Mouse (Mus musculus) CD4-positive helper T cell, adult 2 months (primary cell): ENCODE data around the gene Cnpy2.
"Not testable (repeated sequence)": the region's sequence is repeated elsewhere in the genome, so short reads cannot be mapped to it uniquely, and the experiment has no call there.

Source experiments
- DNase-seq: peaks from one replicate; pipeline ENCODE4 v3.0.0-alpha.2; 2012; ENCODE audit warnings: low read depth, missing footprints, low spot score

Cnpy2 gene

DNA sequence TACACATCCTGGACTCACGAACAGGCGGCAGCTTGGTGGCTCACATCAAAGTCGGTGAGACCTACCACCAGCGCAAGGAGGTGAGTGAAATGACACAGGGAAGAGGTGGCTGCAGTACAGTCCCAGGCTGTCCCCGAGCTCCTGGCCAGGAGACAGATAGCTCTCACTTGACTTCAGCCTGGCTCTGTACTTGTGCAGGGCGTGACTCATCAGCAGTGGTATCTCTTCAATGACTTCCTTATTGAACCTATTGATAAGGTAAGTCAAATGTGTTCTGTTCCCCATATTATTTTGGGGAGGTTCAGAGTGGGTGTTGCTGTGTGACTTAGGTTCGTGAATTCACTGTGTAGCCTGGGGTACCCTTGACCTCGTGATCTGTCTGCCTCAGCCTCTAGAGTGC is 6.7 kb upstream of the Cnpy2 start:
- no peak for DNase-seq

GRCm38 (mm10) chr10:128321641-128322040 is 618 bp upstream of the Cnpy2 start:
- DNase-seq: no peak

- peak; percentile 55 for DNase-seq
These were observed 1.3 kb downstream of the Cnpy2 start for GRCm38 (mm10) chr10:128323516-128323915.

- no peak for DNase-seq
These were observed 4.6 kb downstream of the Cnpy2 start for GRCm38 (mm10) chr10:128326825-128327224.

DNA sequence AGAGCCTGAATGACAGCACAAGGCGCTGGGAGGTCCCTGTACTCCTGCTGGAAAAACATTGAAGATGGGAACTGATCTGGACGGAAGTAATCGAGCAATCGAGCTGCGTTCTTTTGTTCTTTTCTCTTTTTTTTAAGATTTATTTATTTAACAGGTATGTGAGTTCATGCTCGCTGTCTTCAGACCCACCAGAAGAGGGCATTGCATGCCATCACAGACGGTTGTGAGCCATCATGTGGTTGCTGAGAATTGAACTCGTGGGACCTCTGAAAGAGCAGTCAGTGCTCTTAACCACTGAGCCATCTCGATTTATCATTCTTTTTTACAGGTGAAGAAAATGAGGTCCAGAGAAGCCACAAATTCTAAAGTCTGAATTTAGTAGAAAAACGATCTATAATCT is 5.4 kb downstream of the Cnpy2 start:
- DNase-seq: no peak

GRCm38 (mm10) chr10:128332358-128333249 is 10.3 kb downstream of the Cnpy2 start:
- not testable (repeated sequence) for DNase-seq

GRCm38 (mm10) chr10:128335582-128335981 is 13.3 kb downstream of the Cnpy2 start:
- DNase-seq: peak; percentile 85

DNA sequence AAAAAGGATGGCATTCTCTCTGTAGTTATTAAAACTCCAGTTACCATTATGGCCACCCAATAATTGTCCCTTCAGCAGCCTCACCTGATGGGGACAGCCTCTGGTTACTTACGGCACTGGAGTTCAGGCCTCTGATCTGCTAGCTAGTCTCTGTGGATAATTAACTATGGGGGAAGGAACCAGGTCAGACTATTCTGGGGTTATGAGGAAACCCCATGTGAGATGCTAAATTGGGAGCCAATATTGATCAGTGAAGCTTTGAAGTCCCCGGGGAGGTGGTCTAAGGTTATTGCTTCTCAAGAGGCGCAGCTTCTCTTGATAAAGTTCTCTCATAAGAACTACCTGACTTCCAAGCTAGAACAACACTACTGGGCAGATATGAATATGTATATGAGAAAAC is 13.9 kb downstream of the Cnpy2 start:
- DNase-seq: no peak

GRCm38 (mm10) chr10:128336597-128336996 is 14.3 kb downstream of the Cnpy2 start:
- no peak for DNase-seq

DNA sequence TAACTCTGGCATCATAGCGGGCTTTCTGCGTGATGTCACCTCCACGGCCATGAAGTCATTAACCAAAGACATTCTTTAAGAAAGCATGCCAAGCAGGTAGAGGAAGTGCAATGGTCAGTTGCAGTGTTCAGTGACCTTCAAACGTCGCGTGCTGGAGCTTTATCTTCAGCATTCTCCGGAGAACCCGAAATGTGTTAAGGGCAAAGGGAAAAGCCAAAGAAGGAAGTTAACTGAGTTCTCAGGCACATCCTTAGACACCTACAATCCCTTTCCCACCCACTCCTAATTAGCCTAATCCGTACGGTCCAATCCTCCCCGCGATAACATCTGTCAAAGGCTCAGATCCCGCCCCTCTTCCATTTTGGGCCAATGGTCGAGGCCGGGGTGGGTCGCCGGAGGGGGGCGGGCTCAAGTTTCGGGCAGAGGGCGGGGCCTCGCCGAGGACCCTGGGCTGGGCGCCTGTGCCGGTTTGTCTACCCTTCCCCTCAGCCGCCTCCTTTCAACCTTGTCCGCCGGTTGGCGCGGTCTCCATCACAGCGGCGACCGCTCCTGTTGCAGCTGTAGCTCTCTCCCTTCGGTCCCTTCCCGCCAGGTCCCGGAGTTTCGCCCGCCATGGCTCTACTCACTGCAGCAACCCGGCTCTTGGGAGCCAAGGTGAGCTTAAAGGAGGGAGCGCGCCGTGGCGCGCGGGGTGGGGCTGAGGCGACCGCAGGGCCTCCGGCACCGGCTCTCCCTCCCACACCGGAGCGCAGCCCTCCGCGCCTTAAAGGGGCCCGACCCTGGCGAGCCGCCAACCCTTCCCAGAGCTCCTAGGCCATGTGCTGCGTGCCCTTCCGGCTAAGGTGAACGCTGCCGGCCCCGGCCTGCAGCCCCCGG is 15.3 kb downstream of the Cnpy2 start, which contains the start of gene Cs:
Gene Cs, plus strand, starts transcription at position 429 of the 876 bp plus-strand sequence.
- DNase-seq: peak; percentile 98

DNA sequence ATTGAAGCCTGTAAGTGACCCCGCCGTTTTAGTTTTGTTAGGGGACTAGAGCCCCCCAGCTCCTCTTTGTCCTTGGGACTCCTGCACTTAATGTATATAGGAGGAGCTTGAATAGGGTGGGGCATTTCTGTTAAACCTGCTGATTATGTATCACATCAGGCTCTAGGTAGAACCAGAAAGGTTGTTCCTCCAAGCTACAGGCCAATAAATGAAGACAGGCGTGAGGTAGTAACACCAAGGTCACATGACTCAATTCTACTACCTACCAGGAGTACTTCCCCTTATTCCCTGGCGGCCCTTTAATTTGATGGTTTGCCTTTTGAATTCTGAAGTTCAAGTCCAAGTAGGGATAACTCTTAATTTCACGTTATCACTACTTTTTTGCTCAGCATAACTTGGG is 16.2 kb downstream of the Cnpy2 start:
- peak; percentile 23 for DNase-seq

GRCm38 (mm10) chr10:128338948-128339347 is 16.7 kb downstream of the Cnpy2 start:
- DNase-seq: no peak

- DNase-seq: peak; percentile 40
These were observed 18.0 kb downstream of the Cnpy2 start for GRCm38 (mm10) chr10:128340257-128340656.

GRCm38 (mm10) chr10:128343436-128343835 is 21.2 kb downstream of the Cnpy2 start:
- DNase-seq: no peak

- DNase-seq: peak; percentile 92
These were observed 22.5 kb downstream of the Cnpy2 start for GRCm38 (mm10) chr10:128344568-128345275.

DNA sequence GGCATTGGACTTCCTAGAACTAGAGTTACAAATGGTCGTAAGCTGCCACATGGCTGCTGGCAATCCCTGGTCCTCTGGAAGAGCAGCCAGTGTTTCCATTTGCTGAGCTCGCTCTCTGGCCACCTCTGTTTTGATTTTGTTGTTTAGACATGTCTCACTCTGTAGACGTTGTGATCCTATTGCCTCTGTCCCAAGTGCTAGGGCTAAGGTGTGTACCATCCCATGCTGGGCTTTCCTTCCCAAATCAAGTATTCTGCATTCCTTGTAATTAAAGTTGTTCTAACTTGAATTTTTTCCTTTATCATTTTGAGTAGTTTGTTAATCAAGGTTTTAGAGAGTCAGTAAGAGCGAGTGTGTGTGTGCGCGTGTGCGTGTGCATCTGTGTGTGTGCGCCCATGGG is 25.3 kb downstream of the Cnpy2 start:
- no peak for DNase-seq

DNA sequence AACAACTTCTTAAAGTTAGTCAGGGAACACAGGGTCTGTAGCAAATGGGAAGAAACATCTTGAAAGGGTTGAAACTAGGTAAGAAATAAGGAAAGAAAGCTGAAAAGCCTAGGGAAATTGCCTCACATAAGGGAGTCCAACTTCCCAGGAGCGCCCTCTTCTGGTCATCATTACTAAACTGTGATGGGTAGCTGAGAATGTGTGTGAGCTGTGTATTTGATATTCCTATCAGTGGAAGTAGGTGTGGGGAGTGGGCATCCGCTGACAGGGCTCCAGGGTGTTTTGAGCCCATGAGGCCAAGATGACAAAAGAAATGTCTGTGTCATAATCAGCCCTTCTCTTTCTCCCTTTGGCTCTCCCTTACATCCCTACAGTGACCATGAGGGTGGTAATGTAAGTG is 36.5 kb downstream of the Cnpy2 start:
- DNase-seq: peak; percentile 64

- DNase-seq: no peak
These were observed 37.0 kb downstream of the Cnpy2 start for GRCm38 (mm10) chr10:128359226-128359625.

GRCm38 (mm10) chr10:128361836-128362235 is 39.6 kb downstream of the Cnpy2 start:
- no peak for DNase-seq

- no peak for DNase-seq
These were observed 40.3 kb downstream of the Cnpy2 start for GRCm38 (mm10) chr10:128362568-128362967.

DNA sequence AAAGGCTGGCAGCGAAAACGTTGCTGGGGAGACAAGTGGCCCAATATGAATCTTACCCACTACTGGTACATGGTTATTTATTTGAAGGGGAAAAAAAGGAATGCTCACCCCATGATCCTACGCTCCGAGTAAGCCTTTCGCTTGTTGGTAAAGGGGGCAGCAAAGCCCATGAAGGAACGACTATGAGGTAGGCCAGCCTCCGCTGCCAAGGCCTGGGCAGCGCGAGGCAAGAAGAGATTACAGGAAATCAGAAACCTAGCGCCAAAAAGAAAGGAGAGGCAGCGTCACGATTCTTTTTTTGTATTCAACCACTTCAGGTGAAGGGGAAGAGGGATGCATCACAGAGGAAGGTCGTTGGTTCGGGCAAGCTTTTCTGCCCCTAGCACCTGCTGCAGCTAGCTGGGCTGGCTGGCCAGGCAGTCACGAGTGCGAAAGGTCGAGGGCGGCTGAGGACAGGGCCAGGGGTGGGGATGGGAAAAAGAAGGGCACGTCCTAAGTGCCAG is 45.7 kb downstream of the Cnpy2 start:
- peak; percentile 47 for DNase-seq
